Mouse (Mus musculus): Measurements from ENCODE around the gene Gm49387.

The Gm49387 gene

GRCm38 (mm10) chr14:31661671-31662554 lies 21.2 kb upstream of the Gm49387 start:
- DNase-seq (ENCODE audit: low read depth) = no peak

DNA sequence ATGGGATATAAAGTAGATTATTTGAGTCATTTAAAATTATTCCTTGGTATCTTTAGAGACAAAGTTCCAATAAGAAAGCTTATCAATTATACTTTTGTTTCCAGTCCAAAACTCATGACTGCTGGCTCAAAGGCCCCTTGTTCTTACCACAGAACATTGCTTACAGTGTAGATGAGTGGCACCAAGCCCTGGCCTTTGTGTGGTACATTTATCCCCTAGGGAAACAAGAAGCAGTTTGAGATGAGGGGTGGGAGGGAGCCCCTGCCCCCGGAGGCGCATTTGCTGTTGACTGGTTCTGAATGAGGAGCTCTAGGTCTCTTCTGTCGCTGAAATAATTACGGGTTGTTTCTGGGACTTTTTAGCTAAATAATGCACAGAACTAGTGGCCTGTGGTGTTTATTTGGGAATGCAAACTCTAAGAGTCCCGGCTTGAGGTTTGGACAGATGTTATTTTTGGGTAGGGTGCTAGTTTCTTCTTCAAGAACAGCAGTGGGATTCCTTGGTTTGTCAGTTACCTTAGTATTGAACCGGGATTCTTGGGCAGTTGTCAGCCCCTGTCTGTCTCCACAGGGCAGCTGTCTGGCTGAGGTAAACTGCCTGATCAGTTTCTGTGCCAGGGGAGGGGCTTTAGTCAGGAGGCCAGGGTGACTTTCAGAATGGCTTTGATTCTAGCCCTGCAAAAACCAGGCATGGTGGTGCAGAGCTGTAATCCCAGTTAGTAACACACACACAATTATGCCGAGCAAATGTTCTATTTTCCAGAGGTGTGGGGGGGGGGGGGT lies 19.8 kb upstream of the Gm49387 start:
- no peak for DNase-seq (ENCODE audit: low read depth)

DNA sequence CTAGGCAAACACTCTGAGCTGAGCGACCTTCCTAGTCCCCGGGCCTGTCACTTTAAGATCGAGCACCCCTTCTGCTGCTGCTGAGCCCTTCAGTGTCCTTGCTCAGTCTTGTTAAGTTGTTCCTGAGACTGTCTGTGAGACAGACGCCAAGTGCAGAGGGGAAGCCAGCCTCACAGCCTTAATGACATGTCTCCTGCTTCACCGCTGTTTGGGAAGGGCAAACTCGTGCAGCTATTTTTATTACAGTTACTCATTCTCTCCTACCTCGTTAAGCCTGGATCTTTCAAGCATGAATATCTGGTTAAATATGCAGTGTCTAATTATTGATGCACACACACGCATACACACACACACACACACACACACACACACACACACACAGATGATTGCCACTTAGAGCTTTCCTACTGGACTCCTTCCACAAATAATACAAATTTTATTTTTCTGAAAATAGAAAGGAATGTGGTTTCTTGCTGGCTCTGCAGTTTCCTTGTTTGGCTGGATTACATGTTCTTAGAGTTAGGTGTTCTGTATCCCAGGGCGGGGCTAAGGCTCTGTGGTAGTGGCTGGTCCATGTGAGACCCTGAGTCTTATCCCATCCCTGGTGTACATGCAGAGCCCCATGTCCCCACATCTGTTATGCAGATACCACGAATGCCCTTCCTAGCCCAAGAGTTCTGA lies 19.0 kb upstream of the Gm49387 start:
- no peak for DNase-seq (ENCODE audit: low read depth)

- no peak for DNase-seq (ENCODE audit: low read depth)
Observed at GRCm38 (mm10) chr14:31658126-31658680, 17.5 kb upstream of the Gm49387 start.

DNA sequence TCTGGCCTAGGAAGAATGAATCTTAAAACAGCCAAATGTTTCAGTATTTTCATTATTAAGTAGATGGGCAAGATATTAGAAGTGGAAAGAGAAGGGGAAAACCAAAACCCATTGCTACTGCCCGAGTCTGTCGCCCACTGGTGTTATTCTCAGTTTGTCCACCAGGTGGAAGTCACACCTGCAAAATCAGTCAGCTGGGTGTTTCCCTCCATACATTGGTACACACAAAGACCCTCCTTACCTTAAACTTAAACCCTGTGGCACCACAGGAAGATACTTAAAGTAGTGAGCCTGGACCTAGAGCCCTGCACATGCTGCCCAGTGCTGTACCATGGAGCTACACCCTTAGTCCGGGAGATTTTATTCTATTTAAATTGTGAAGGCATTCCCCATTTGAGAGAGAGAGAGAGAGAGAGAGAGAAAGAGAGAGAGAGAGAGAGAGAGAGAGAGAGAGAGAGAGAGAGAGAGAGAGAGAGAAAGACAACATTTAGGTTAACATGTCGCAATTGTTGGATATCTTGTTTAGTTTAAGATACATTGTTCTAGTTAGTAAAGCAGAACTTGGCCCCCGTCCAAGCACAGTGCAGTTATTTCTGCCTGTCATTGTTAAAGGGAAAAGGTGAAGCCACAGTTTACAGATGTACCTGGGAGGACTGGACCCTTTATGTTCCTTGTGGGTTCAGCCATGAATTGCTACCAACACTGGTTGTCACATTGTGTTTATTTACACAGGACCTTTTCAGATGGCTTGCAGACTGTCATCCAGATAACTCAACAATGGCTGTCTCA lies 16.4 kb upstream of the Gm49387 start:
- no peak for DNase-seq (ENCODE audit: low read depth)

DNA sequence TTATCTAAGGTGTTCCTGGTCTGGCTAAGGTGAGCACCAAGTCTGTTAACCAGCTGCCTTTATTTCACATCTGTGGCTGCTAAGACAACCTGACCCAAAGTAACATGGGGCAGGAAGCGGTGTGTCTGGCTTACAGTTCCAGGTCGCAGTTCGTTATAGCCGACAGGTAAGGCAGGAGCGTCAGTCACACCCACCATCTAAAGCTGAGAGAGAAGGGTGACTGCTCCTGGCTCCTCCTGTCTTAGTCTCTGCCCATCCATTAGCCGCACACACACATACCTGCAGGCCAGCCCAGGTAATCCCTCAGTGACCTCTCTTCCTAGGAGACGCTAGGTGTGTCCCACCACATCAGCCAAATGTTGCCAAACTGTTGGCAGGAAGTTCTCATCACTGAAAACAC lies 15.7 kb upstream of the Gm49387 start:
- DNase-seq (ENCODE audit: low read depth) = no peak

DNA sequence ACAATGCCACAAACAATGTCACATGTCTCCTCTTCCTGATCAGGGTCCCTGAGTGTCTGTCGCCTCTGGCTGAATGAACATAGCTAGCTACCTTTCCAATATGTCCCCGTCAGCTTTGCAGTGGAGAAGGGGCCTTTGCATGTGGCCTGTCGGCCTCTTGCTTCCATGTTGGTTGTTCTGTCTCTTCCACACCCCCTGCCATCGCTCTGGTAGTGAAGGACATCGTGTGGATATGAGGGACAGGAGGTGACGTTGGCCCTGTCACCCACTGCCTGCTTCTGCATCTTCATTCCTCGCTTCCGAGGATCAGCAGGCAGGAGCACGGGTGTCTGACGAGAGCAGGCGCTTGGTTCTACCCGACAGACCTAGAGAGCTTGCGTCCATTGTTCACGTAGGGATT lies 14.7 kb upstream of the Gm49387 start:
- no peak for DNase-seq (ENCODE audit: low read depth)

DNA sequence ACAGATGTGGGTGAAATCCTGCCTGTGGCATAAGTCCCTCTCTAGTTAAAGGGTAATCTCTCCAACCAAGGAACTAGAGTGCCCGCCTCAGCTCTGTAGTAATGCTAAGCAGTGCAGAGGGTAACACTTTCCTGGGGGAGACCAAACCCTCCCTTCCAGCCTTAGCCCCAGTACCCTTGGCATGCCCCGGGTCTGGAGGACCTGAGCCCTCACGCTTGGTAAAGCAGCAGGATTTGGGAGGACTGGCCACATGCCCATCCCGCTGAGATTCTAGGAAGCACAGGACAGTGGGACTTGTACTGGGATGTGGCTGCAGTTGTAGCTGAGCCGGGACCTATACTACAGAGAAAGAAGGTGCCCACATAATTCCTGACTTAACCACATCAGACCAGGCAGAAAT lies 14.1 kb upstream of the Gm49387 start:
- no peak for DNase-seq (ENCODE audit: low read depth)

DNA sequence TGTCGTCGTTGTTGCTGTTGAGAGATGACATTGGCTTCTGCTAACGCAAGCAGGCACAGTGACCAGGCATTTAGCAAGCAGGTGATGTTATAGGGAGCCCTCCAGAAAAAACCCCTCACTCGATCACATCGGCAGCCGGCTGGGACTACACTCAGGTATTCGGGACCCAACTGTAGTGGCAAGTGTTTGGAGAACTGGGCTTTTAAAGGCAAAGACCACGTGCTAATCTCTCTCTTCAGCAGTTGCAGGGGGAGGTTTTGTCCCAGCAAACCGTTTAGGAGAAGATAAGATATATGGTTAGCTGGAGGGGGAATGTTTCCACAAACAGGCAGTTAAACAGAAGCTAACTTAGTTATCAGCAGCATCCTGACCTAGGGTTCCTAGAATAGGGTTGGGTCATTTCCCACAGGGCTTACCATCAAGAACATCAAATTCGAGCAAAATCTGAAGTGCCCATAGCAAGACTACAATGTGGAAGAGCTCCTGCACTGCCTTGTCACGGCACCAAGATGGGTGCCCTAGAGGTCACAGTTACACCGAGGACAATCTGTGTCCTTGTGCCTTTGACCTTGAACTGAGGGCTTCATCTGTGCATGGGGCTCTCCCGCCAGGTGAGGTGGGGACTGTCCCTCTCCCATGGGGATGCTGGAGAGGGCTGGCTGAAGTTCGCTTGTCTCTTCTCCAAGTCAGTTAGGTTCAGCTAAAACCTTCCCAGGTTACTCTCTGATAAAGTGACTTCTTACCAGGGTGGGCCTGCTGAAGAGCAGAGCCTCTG lies 12.6 kb upstream of the Gm49387 start:
- DNase-seq (ENCODE audit: low read depth) = no peak

- no peak for DNase-seq (ENCODE audit: low read depth)
Observed at GRCm38 (mm10) chr14:31652624-31653023, 11.9 kb upstream of the Gm49387 start.

DNA sequence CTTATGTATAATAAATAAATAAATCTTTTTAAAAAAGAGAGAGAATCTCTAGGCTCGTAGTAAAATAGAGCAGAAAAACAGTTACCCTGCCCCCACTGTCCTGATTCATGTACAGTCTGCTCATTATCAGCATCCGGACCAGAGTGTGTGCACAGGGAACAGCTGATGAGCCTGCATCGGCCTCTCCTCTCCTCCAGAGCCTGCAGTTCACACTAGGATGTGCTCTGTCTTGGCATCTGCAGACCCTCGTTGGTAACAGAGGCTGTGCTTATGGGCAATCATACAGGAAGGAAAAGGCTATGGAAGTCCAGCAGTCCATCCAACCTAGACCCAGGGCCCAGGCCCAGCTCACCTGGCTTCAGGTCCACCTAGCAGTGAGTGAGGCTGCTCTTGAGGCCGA lies 11.4 kb upstream of the Gm49387 start:
- no peak for DNase-seq (ENCODE audit: low read depth)

DNA sequence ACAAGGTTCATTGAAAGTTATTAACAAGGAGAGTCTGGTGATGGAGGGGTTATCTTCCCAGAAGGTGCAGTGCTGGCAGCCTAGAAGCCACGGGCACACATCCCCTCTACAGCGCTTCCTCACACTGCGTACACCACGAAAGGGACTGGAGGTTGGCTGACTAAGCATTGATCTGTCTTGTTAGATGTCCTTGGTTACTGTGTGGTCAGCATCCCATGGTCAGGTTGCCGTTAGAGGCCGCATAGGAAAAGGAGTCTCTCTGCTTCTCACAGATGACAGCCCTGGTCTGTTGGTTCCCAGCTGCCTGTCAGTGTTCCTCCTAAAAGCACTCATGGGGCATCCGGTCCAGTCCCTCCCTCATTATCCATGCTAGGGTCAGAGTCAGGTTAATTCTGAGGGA lies 10.5 kb upstream of the Gm49387 start:
- DNase-seq (ENCODE audit: low read depth) = no peak

GRCm38 (mm10) chr14:31650347-31650746 lies 9.7 kb upstream of the Gm49387 start:
- DNase-seq (ENCODE audit: low read depth) = no peak

- DNase-seq (ENCODE audit: low read depth) = no peak
Observed at GRCm38 (mm10) chr14:31647991-31648390, 7.3 kb upstream of the Gm49387 start.

GRCm38 (mm10) chr14:31645920-31646319 lies 5.2 kb upstream of the Gm49387 start:
- no peak for DNase-seq (ENCODE audit: low read depth)

GRCm38 (mm10) chr14:31644931-31645547 lies 4.4 kb upstream of the Gm49387 start:
- DNase-seq (ENCODE audit: low read depth) = no peak

DNA sequence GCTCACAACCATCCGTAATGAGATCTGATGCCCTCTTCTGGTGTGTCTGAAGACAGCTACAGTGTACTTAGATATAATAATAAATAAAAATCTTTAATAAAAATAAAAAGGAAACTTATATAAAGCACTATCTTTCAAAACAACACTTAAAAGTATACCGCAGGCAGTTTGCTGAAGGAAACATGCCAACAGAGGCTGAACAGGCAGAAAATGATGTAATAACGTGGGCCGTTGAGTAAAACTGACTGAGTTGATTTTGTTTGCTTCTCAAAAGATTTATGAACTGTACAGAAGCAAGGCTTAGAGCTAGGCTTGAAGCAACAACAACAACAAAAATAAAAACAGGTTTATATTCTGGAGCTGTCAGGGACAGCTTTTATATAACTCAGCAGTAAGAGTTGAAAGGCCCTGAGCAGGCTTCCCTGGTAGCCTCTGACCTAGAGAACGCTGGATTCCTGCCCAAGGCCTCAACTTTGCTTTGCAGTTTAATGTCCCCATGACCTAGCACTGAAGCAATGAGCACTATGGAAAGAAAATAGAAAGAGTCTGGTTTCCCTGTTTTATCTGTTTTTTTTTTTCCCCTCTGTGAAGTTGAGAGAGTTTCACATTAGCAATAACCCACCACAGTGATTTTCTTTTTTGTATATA lies 3.6 kb upstream of the Gm49387 start:
- DNase-seq (ENCODE audit: low read depth) = no peak

GRCm38 (mm10) chr14:31641506-31642155 lies 953 bp upstream of the Gm49387 start:
- no peak for DNase-seq (ENCODE audit: low read depth)

- DNase-seq (ENCODE audit: low read depth) = peak; percentile 93
Observed at GRCm38 (mm10) chr14:31640890-31641505, 320 bp upstream of the Gm49387 start, which contains the start of the genes Btd and Hacl1. Gene Btd, plus strand, starts transcription at chr14:31641028. Gene Hacl1, minus strand, starts transcription at chr14:31641286.
